Comparison of ENCODE assay signal across 25 mouse cellular contexts in the genomic region with DNA sequence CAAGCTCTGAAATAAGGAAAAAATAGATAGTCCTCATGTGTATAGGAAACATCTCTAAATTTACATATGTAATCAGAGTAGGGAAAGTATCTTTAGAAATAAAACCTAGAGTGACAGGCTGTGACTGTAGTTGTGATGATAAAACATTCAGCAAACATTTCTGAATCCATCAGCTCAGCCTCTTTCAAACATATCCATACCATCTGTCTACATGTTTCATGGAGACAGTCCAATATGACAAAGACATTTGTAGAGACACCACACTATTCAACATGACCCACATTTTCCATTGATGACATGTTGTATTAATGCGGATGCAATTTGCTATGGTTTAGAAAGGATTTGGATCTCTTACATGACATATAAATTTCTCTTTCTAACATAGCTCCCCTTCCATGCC.
"Had no signal": no experiment of that assay in that cellular context is flagged by ENCODE, and none has a peak within 500 bp of the region (broad histone marks: within the 10 kb centered on the region; RNA-seq: fewer than 3 reads in every experiment).

No protein-coding gene starts in this region.

- H3K4me3 ChIP-seq: heart, embryonic 10.5 days; heart, embryonic 12.5 days; hindbrain, embryonic 10.5 days; hindbrain, embryonic 12.5 days; intestine, embryonic 15.5 days; layer of hippocampus, adult 2 months; limb, embryonic 13.5 days; limb, embryonic 15.5 days; liver, embryonic 12.5 days had no signal

- H3K27me3 ChIP-seq: heart, embryonic 12.5 days; hindbrain, embryonic 12.5 days; intestine, embryonic 15.5 days; limb, embryonic 13.5 days; limb, embryonic 15.5 days; liver, embryonic 12.5 days had no signal

- H3K9me3 ChIP-seq: heart, embryonic 10.5 days; heart, embryonic 12.5 days; hindbrain, embryonic 10.5 days; hindbrain, embryonic 12.5 days; intestine, embryonic 15.5 days; limb, embryonic 13.5 days; limb, embryonic 15.5 days; liver, embryonic 12.5 days had no signal

- H3K4me1 ChIP-seq: heart, embryonic 10.5 days; heart, embryonic 12.5 days; hindbrain, embryonic 10.5 days; hindbrain, embryonic 12.5 days; intestine, embryonic 15.5 days; limb, embryonic 13.5 days; limb, embryonic 15.5 days; liver, embryonic 12.5 days had no signal

- H3K27ac ChIP-seq: heart, embryonic 10.5 days; hindbrain, embryonic 10.5 days; hindbrain, embryonic 12.5 days; hindbrain, embryonic 14.5 days; intestine, embryonic 15.5 days; layer of hippocampus, adult 2 months; limb, embryonic 13.5 days; limb, embryonic 15.5 days; liver, embryonic 12.5 days; liver, embryonic 14.5 days had no signal

- H3K36me3 ChIP-seq: heart, embryonic 10.5 days; heart, embryonic 12.5 days; hindbrain, embryonic 10.5 days; hindbrain, embryonic 12.5 days; intestine, embryonic 15.5 days; limb, embryonic 13.5 days; limb, embryonic 15.5 days; liver, embryonic 12.5 days had no signal

- H3K4me2 ChIP-seq: heart, embryonic 12.5 days; hindbrain, embryonic 12.5 days; hindbrain, embryonic 14.5 days; intestine, embryonic 15.5 days; limb, embryonic 13.5 days; limb, embryonic 15.5 days; liver, embryonic 12.5 days had no signal

- DNase-seq: gastrocnemius, postnatal 10 days; gastrocnemius, postnatal 25 days; heart, adult 18-20 months; heart, postnatal 10 days; heart, postnatal 4 days; kidney, adult 18-20 months; kidney, adult 8-10 months; kidney, postnatal 10 days; kidney, postnatal 25 days; kidney, postnatal 4 days; left cerebral cortex, postnatal 4 days had no signal

- ATAC-seq: hindbrain, embryonic 16.5 days; inflammation-experienced regulatory T-cells, adult 6 months; intestine, embryonic 15.5 days; intestine, postnatal 0 days; liver, embryonic 12.5 days had no signal

- H3K9ac ChIP-seq: heart, embryonic 12.5 days; hindbrain, embryonic 12.5 days; hindbrain, embryonic 14.5 days; intestine, embryonic 15.5 days; limb, embryonic 13.5 days; limb, embryonic 15.5 days; liver, embryonic 12.5 days; liver, embryonic 14.5 days had no signal
